Comparison of ENCODE assay signal across 8 mouse cellular contexts in the genomic region with DNA sequence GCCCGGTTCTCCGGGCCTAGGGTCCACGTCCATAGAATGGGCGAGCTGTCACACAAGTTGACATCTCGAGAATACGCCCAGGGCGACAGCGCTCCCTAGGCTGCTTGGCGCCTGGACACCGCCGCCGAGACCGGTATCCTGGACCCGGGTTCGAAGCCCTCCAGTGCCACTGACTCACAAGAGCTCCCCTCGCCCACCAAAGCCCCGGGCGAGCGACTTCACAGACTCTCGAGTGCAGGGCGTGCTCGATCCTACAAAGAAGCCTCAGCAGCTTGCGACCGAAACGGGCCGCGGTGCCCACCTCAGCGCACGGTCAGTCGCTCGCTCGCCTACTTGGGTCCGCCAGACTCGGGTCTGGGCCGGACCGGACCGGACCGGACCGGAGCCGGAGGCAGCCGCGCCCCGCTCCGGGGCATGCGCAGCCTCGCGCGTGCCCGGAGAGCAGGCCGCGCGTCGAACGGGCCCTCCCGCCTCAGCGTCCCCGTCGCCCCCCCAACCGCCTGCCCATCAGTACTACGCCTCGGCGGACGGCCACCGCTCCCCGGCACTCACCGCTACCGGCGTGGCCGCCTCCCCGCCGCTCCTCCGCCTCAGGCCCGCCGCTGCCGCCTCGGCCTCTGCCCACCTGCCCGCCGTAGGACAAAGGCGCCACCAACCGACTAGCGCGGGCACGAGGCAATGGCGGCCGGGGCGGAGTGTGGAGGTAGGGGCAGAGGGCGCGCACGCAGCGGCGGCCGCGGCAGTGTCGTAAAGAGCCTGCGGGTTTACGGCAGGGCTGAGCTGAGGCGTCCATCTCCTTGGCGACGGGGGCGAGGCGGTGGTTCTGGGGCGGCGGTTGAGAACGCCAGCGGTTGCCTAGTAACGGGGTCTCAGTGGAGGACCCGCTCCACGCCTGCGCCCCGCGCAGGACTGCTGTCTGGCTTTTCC. TPM values are rescaled to one million over a fixed set of nuclear protein-coding genes. Genes with fewer than 3 reads are reported as not detected.
DNase-seq lines count a peak whose midpoint lies in the region; ATAC-seq and TF ChIP-seq lines count a peak whose summit lies in the region.

A gene (minus strand): TSS at position 737 of the 927 bp plus-strand sequence.

- peak; percentile 39; the same call in 1 of the 2 replicates for TF ChIP-seq CTCF in liver, adult 2 months (IDR thresholded peaks at IDR 0.05; ENCODE audit: low read depth, low read length)

- peaks cover 11% of the 10 kb centered on the region for H3K4me1 ChIP-seq in heart, embryonic 11.5 days (ENCODE audit: control insufficient read depth, insufficient read depth, low read length)
- H3K4me1 ChIP-seq in kidney, embryonic 16.5 days (ENCODE audit: insufficient read depth, low read length): peaks cover 22% of the 10 kb centered on the region
- H3K4me1 ChIP-seq in liver, adult 2 months (ENCODE audit: control insufficient read depth, insufficient read depth, low read length): peaks cover 8% of the 10 kb centered on the region; the same call in 1 of the 2 replicates

- peak; percentile 96 for ATAC-seq in erythroblast, adult 5-6 weeks (replicated peaks; ENCODE audit: low FRiP score, poor library complexity, severe bottlenecking)
- ATAC-seq in heart, embryonic 11.5 days (replicated peaks; ENCODE audit: insufficient number of reproducible peaks, low FRiP score, low TSS enrichment): peak; percentile 95
- peak; percentile 98 for ATAC-seq in kidney, embryonic 16.5 days (ENCODE audit: low FRiP score, low TSS enrichment)

- peak within 1 kb of the TSS; percentile 78 for H3K27ac ChIP-seq in heart, embryonic 11.5 days (ENCODE audit: low read depth, low read length)
- H3K27ac ChIP-seq in kidney, embryonic 16.5 days (ENCODE audit: low read length): peak within 1 kb of the TSS; percentile 63; the same call in 1 of the 2 replicates
- H3K27ac ChIP-seq in liver, adult 2 months (replicated peaks; ENCODE audit: insufficient read depth, low read depth, low read length): peak within 1 kb of the TSS; percentile 71

- 0 out of 2 replicates have a peak, but pooled peaks have one; percentile 32 for TF ChIP-seq POLR2A in liver, adult 2 months (IDR thresholded peaks at IDR 0.05; ENCODE audit: extremely low read depth, insufficient read depth, low read length)
- peak; percentile 92 for TF ChIP-seq POLR2A in myocyte (IDR thresholded peaks at IDR 0.05; ENCODE audit: insufficient read length, low read depth)

- H3K9me3 ChIP-seq in heart, embryonic 11.5 days (replicated peaks; ENCODE audit: control insufficient read depth, low read length): no peaks in the 10 kb centered on the region
- H3K9me3 ChIP-seq in kidney, embryonic 16.5 days (ENCODE audit: low read length): no peaks in the 10 kb centered on the region

- no peaks in the 10 kb centered on the region for H3K36me3 ChIP-seq in heart, embryonic 11.5 days (ENCODE audit: control insufficient read depth, insufficient read depth, low read length)
- H3K36me3 ChIP-seq in kidney, embryonic 16.5 days (ENCODE audit: insufficient read depth, low read length): no peaks in the 10 kb centered on the region
- no peaks in the 10 kb centered on the region for H3K36me3 ChIP-seq in liver, adult 2 months (ENCODE audit: control insufficient read depth, insufficient read depth, low read length)
- no peaks in the 10 kb centered on the region for H3K36me3 ChIP-seq in myocyte (ENCODE audit: control insufficient read depth, insufficient read depth)
- H3K36me3 ChIP-seq in splenic B cell, adult 2 months (ENCODE audit: control insufficient read depth, insufficient read depth, low read length, poor library complexity, severe bottlenecking): no peaks in the 10 kb centered on the region

- peak within 1 kb of the TSS; percentile 98 for H3K9ac ChIP-seq in heart, embryonic 11.5 days (ENCODE audit: low read depth, low read length)
- H3K9ac ChIP-seq in kidney, embryonic 16.5 days (replicated peaks; ENCODE audit: low read length): peak within 1 kb of the TSS; percentile 91
- H3K9ac ChIP-seq in liver, adult 2 months (ENCODE audit: low read depth, low read length): peak within 1 kb of the TSS; percentile 96

- H3K4me2 ChIP-seq in heart, embryonic 11.5 days: peak within 1 kb of the TSS; percentile 90
- H3K4me2 ChIP-seq in kidney, embryonic 16.5 days (replicated peaks; ENCODE audit: low read depth, low read length): peak within 1 kb of the TSS; percentile 58
- peak within 1 kb of the TSS; percentile 92 for H3K4me2 ChIP-seq in myocyte (ENCODE audit: low read depth)

- no peaks in the 10 kb centered on the region for H3K27me3 ChIP-seq in heart, embryonic 11.5 days (ENCODE audit: control insufficient read depth, insufficient read depth, low read length)
- H3K27me3 ChIP-seq in kidney, embryonic 16.5 days (ENCODE audit: insufficient read depth, low read length): no peaks in the 10 kb centered on the region
- H3K27me3 ChIP-seq in liver, adult 2 months (ENCODE audit: control insufficient read depth, insufficient read depth, low read length): no peaks in the 10 kb centered on the region
- peaks cover 8% of the 10 kb centered on the region for H3K27me3 ChIP-seq in myocyte (ENCODE audit: control insufficient read depth, insufficient read depth, insufficient read length)
- H3K27me3 ChIP-seq in splenic B cell, adult 2 months (ENCODE audit: control insufficient read depth, insufficient read depth, low read length, poor library complexity, severe bottlenecking): no peaks in the 10 kb centered on the region

- DNase-seq in B cell, adult 2 months: peak; percentile 95 to 96
- peak; percentile 99 for DNase-seq in brain, adult 2 months (ENCODE audit: low read depth, low spot score)
- peak; percentile 74 for DNase-seq in liver, adult 2 months (ENCODE audit: extremely low read depth, low read depth, low spot score)
- peak; percentile 96 for DNase-seq in splenic B cell, adult 2 months (ENCODE audit: low read depth, low spot score)

- H3K4me3 ChIP-seq in heart, embryonic 11.5 days (ENCODE audit: low read depth, low read length): peak within 1 kb of the TSS; percentile 98
- H3K4me3 ChIP-seq in kidney, embryonic 16.5 days (ENCODE audit: low read length): peak within 1 kb of the TSS; percentile 87
- peak within 1 kb of the TSS; percentile 85 for H3K4me3 ChIP-seq in liver, adult 2 months (ENCODE audit: insufficient read depth, low read depth, low read length)
- H3K4me3 ChIP-seq in myocyte: peak within 1 kb of the TSS; percentile 65

- peaks cover 14% of the 10 kb centered on the region for H3K79me2 ChIP-seq in liver, adult 2 months (ENCODE audit: control insufficient read depth, insufficient read depth, low read length)
- H3K79me2 ChIP-seq in myocyte (ENCODE audit: control insufficient read depth, insufficient read depth): peaks cover 48% of the 10 kb centered on the region

- peak within 1 kb of the TSS; percentile 98 for H3ac ChIP-seq in myocyte (ENCODE audit: control insufficient read depth, insufficient read length)

- WGBS in heart, embryonic 11.5 days (ENCODE audit: insufficient replicate concordance): under 1% methylated on average over 108 of the region's 111 CpGs
- under 1% methylated on average over 96 of the region's 111 CpGs for whole genome bisulfite sequencing in kidney, embryonic 16.5 days
- under 1% methylated on average over 104 of the region's 111 CpGs for WGBS in liver, adult 2 months

TF ChIP-seq in myocyte, 11 proteins besides CTCF, POLR2A, EP300 and RAD21:
- no peak for TF ChIP-seq USF1 (IDR thresholded peaks at IDR 0.05; ENCODE audit: low read depth)
- TF ChIP-seq CEBPB (IDR thresholded peaks at IDR 0.05; ENCODE audit: insufficient read depth, poor library complexity, severe bottlenecking): no peak
- TF ChIP-seq MYOG (IDR thresholded peaks at IDR 0.05; ENCODE audit: control insufficient read depth in 1 of 3, insufficient read depth in 1 of 3, insufficient read length in 2 of 3, low read depth in 2 of 3): peak in 2 of 3 experiments; percentile 7 to 47
- peak; percentile 89 for TF ChIP-seq POLR2AphosphoS2 (IDR thresholded peaks at IDR 0.05; ENCODE audit: insufficient read length, low read depth)
- TF ChIP-seq SRF (IDR thresholded peaks at IDR 0.05; ENCODE audit: control insufficient read depth, insufficient read length, low read depth): no peak
- TF ChIP-seq REST (IDR thresholded peaks at IDR 0.05; ENCODE audit: insufficient read depth, insufficient read length): peak; percentile 13
- TF ChIP-seq TCF3 (IDR thresholded peaks at IDR 0.05; ENCODE audit: insufficient read length, low read depth): no peak
- TF ChIP-seq TCF12 (IDR thresholded peaks at IDR 0.05; ENCODE audit: insufficient read depth, poor library complexity, severe bottlenecking): no peak
- no peak for TF ChIP-seq E2F4 (IDR thresholded peaks at IDR 0.05; ENCODE audit: insufficient read depth)
- no peak for TF ChIP-seq MAX (IDR thresholded peaks at IDR 0.05; ENCODE audit: low read depth)

RNA-seq across cellular contexts. Expression of the gene that starts here (rescaled TPM):
- 1.2 and 5.4 TPM in 2 replicates for total RNA-seq in erythroblast, adult 5-6 weeks (2015; ENCODE audit: low replicate concordance)
- total RNA-seq in erythroblast, adult 5-6 weeks (2017; ENCODE audit: low replicate concordance): 10.3 and 15.6 TPM in 2 replicates
- 36.0 and 39.8 TPM in 2 replicates for polyA plus RNA-seq in heart, embryonic 11.5 days (2014; fragmentation: Nextera tagmentation; extraction: Ambion mirVana)
- 69.8 and 79.5 TPM in 2 replicates for polyA plus RNA-seq in kidney, embryonic 16.5 days (2015; fragmentation: Nextera tagmentation; extraction: Ambion mirVana)
- 4.3 and 6.8 TPM in 2 replicates for total RNA-seq in liver, adult 2 months (2014; rRNA removed)
- 9.2 and 11.5 TPM in 2 replicates for polyA plus RNA-seq in liver, adult 2 months (2012; rRNA removed)
- polyA plus RNA-seq in myocyte (2012; fragmentation: generic; extraction: Trizol): 24.0 TPM

Comparison
In these comparisons a context has a peak if more than half of its experiments do, and no peak if none do; other contexts are left out.
1. Peak in every context shown above with its lines: DNase-seq, ATAC-seq, H3K4me3 ChIP-seq and H3K27ac ChIP-seq.